Mouse (Mus musculus): ENCODE results near the gene Ccdc142.

GRCm38 (mm10) chr6:83116373-83117164 is 15.2 kb downstream of the Ccdc142 start:
- TF ChIP-seq CTCF (IDR thresholded peaks at IDR 0.05; ENCODE audit: insufficient read depth, low read length) (no peak), POLR2A (IDR thresholded peaks at IDR 0.05; ENCODE audit: borderline replicate concordance, extremely low read depth, low read depth, low read length) (0 out of 2 replicates have a peak, but pooled peaks have one; percentile 10)

All from lung, adult 2 months (tissue).